Mouse (Mus musculus): ENCODE measurements around the gene Gal3st1. TPM values are rescaled to one million over a fixed set of nuclear protein-coding genes. Genes with fewer than 3 reads are reported as not detected.
"Not testable (repeated sequence)": the region's sequence is repeated elsewhere in the genome, so short reads cannot be mapped to it uniquely, and the experiment has no call there.

Gal3st1 gene
- polyA plus RNA-seq, 1 experiment: 0.34 TPM

DNA sequence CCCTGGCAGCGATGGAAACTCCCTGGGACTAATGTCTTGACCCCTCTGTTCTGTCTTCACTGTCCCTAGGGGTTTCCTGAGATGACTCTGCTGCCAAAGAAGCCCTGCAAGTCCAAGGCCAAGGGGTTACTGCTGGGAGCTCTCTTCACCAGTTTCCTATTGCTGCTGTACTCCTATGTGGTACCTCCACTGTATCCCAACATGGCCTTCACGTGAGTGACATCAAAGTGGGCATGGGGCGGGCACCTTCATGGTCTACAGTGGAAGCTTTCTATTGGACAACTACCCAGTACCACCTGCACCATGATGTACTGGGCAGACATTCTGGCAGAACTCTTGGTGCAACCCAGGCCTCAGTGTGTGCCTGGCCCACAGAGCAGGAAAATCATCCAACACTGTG, 13.4 kb downstream of the Gal3st1 start:
- 94% methylated on average over 3 of the region's 3 CpGs for WGBS
- Histone ChIP-seq H3K36me3 (ENCODE audit: control insufficient read depth, insufficient read depth, low read length) (no peaks in the 10 kb centered on the region), H3K4me1 (ENCODE audit: control insufficient read depth, insufficient read depth, insufficient read length) (no peaks in the 10 kb centered on the region), H3K27ac (ENCODE audit: insufficient read depth, low read length) (no peak overlapping the region), H3K4me3 (ENCODE audit: extremely low read depth, insufficient read depth, insufficient read length) (no peak overlapping the region), H3K27me3 (ENCODE audit: control insufficient read depth, insufficient read depth, low read length) (0 out of 2 replicates have a peak, but pooled peaks cover 4% of the 10 kb centered on the region)
- no peak for DNase-seq (ENCODE audit: low read depth in 1 of 2, low spot score in 2 of 2)
- TF ChIP-seq POLR2A (IDR thresholded peaks at IDR 0.05; ENCODE audit: low read depth, low read length) (no peak), CTCF (IDR thresholded peaks at IDR 0.05; ENCODE audit: extremely low read depth, insufficient read depth, insufficient read length, insufficient replicate concordance) (no peak)

DNA sequence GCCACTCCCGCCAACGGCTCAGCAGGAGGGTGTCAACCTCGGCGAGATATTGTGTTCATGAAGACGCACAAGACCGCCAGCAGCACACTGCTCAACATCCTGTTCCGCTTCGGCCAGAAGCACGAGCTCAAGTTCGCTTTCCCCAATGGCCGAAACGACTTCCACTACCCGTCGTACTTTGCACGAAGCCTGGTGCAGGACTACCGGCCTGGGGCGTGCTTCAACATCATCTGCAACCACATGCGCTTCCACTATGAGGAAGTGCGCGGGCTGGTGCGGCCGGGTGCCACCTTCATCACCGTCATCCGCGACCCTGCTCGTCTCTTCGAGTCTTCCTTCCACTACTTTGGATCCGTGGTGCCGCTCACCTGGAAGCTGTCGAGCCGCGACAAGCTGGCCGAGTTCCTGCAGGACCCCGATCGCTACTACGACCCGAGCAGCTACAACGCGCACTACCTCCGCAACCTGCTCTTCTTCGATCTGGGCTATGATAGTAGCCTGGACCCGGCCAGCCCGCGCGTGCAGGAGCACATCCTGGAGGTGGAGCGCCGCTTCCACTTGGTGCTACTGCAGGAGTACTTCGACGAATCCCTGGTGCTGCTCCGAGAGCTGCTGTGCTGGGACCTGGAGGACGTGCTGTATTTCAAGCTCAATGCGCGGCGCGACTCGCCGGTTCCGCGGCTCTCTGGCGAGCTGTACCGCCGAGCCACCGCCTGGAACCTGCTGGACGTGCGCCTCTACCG, 14.7 kb downstream of the Gal3st1 start:
- no peak for DNase-seq (ENCODE audit: low read depth in 1 of 2, low spot score in 2 of 2)
- Histone ChIP-seq H3K4me3 (ENCODE audit: extremely low read depth, insufficient read depth, insufficient read length) (peak overlapping the region; percentile 28; the same call in 1 of the 2 replicates), H3K27me3 (ENCODE audit: control insufficient read depth, insufficient read depth, low read length) (0 out of 2 replicates have a peak, but pooled peaks cover 4% of the 10 kb centered on the region)

DNA sequence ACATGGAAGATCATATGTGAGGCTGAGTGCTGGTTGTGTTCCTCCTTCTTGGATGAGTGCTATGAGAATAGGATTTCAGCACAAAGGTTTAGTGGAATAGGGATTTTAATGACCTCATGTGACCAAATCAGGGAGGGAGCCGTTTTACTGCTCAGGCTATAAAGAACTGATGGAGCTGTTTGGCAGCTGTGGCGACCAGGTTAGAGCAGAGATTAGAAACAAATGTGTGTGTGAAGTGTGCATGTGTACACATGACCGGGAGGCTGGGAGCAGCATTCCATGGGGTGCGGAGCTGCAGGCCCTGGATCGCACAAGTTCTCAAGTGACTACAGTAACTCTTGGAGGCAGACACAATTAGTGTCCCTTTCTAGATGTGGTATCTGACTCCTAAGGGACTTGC, 16.1 kb downstream of the Gal3st1 start:
- H3K36me3 ChIP-seq (ENCODE audit: control insufficient read depth, insufficient read depth, low read length): no peaks in the 10 kb centered on the region

More for the DNA sequence above, 14.7 kb downstream of the Gal3st1 start:
- no peaks in the 10 kb centered on the region for H3K36me3 ChIP-seq (ENCODE audit: control insufficient read depth, insufficient read depth, low read length)
- 6% methylated on average over 66 of the region's 66 CpGs for WGBS
- TF ChIP-seq POLR2A (IDR thresholded peaks at IDR 0.05; ENCODE audit: low read depth, low read length) (no peak), CTCF (IDR thresholded peaks at IDR 0.05; ENCODE audit: extremely low read depth, insufficient read depth, insufficient read length, insufficient replicate concordance) (no peak)
- no peak overlapping the region for H3K27ac ChIP-seq (ENCODE audit: insufficient read depth, low read length)
- no peaks in the 10 kb centered on the region for H3K4me1 ChIP-seq (ENCODE audit: control insufficient read depth, insufficient read depth, insufficient read length)

DNA sequence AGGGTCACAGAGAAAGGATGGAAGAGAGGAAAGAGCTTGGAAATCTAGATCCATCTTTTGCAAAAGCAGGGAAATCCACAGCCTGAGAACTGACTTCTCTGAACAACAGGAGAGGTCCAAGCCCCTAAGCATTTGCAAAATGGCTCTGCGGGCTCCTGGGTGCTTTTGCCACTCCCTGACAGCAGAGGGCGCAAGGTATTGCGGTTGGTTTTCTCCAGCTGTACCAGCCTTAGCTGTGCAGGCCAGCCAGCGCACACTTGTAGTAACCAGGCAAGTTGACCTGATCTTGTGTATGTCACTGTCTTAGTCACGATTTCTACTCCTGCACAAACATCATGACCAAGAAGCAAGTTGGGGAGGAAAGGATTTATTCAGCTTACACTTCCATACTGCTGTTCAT, 18.2 kb downstream of the Gal3st1 start:
- H3K4me3 ChIP-seq (ENCODE audit: extremely low read depth, insufficient read depth, insufficient read length): no peak overlapping the region
- WGBS: 6% methylated on average over 5 of the region's 5 CpGs
- peak; percentile 18 to 38 for DNase-seq (ENCODE audit: low read depth in 1 of 2, low spot score in 2 of 2)

More for the DNA sequence above, 16.1 kb downstream of the Gal3st1 start:
- 88% methylated on average over 5 of the region's 5 CpGs for WGBS
- Histone ChIP-seq H3K4me3 (ENCODE audit: extremely low read depth, insufficient read depth, insufficient read length) (no peak overlapping the region), H3K27ac (ENCODE audit: insufficient read depth, low read length) (no peak overlapping the region), H3K4me1 (ENCODE audit: control insufficient read depth, insufficient read depth, insufficient read length) (no peaks in the 10 kb centered on the region), H3K27me3 (ENCODE audit: control insufficient read depth, insufficient read depth, low read length) (0 out of 2 replicates have a peak, but pooled peaks cover 4% of the 10 kb centered on the region)
- no peak for DNase-seq (ENCODE audit: low read depth in 1 of 2, low spot score in 2 of 2)
- TF ChIP-seq CTCF (IDR thresholded peaks at IDR 0.05; ENCODE audit: extremely low read depth, insufficient read depth, insufficient read length, insufficient replicate concordance) (no peak), POLR2A (IDR thresholded peaks at IDR 0.05; ENCODE audit: low read depth, low read length) (no peak)

DNA sequence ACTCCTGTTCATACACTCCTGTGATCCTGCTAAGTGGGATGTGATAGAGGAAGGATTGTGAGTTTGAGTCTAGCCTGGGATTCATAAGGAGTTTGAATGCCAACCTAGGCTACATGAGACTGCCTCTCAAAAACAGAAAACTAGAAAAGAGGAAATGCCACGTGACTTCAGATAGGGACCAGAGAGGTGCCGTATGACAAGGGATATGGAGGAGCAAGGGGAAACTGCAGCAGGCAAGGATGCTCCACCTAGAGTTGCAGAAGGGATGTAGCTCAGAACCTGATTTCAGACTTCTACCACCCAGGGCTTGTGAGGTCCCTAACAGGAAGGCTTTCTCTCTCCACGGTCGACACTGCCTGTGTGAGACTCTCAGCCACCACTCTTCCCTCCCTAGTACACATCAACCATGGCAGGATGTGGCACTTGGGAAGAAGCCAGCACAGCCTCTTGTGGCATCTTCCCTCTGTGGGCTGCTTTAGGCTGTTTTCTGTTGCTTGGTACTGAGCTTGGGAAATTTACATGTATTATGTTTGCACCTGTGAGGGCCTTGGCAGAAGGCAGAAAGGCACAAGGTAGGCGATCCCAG, 21.9 kb downstream of the Gal3st1 start:
- Histone ChIP-seq H3K27me3 (ENCODE audit: control insufficient read depth, insufficient read depth, low read length) (no peaks in the 10 kb centered on the region), H3K4me1 (ENCODE audit: control insufficient read depth, insufficient read depth, insufficient read length) (no peaks in the 10 kb centered on the region), H3K36me3 (ENCODE audit: control insufficient read depth, insufficient read depth, low read length) (no peaks in the 10 kb centered on the region), H3K27ac (ENCODE audit: insufficient read depth, low read length) (no peak overlapping the region), H3K4me3 (ENCODE audit: extremely low read depth, insufficient read depth, insufficient read length) (no peak overlapping the region)
- DNase-seq (ENCODE audit: low read depth in 1 of 2, low spot score in 2 of 2): no peak
- WGBS: 17% methylated on average over 5 of the region's 5 CpGs
- TF ChIP-seq POLR2A (IDR thresholded peaks at IDR 0.05; ENCODE audit: low read depth, low read length) (no peak), CTCF (IDR thresholded peaks at IDR 0.05; ENCODE audit: extremely low read depth, insufficient read depth, insufficient read length, insufficient replicate concordance) (no peak)

More for the DNA sequence above, 18.2 kb downstream of the Gal3st1 start:
- Histone ChIP-seq H3K36me3 (ENCODE audit: control insufficient read depth, insufficient read depth, low read length) (no peaks in the 10 kb centered on the region), H3K27me3 (ENCODE audit: control insufficient read depth, insufficient read depth, low read length) (0 out of 2 replicates have a peak, but pooled peaks cover 4% of the 10 kb centered on the region), H3K27ac (ENCODE audit: insufficient read depth, low read length) (no peak overlapping the region), H3K4me1 (ENCODE audit: control insufficient read depth, insufficient read depth, insufficient read length) (no peaks in the 10 kb centered on the region)
- TF ChIP-seq POLR2A (IDR thresholded peaks at IDR 0.05; ENCODE audit: low read depth, low read length) (no peak), CTCF (IDR thresholded peaks at IDR 0.05; ENCODE audit: extremely low read depth, insufficient read depth, insufficient read length, insufficient replicate concordance) (peak; percentile 58; the same call in 1 of the 2 replicates)

DNA sequence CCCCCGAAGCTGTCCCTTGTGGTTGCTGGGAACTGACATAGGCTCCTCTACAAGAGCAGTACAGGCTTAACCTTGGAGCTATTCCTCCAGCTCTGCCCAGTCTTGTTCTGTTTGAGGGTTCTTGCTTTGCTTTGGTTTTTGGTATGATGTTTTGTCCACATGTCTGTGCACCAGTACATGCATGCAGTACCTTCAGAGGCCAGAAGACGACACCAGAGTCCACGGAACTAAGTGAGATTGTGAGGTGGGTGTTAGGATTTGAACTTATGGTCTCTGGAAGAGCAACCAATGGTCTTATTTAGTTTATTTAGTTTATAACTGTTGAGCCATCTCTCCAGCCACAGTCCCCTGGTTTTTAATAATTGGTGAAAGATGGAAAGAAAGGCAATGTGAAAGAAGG, 23.0 kb downstream of the Gal3st1 start:
- Histone ChIP-seq H3K4me3 (ENCODE audit: extremely low read depth, insufficient read depth, insufficient read length) (no peak overlapping the region), H3K27ac (ENCODE audit: insufficient read depth, low read length) (no peak overlapping the region), H3K27me3 (ENCODE audit: control insufficient read depth, insufficient read depth, low read length) (no peaks in the 10 kb centered on the region), H3K36me3 (ENCODE audit: control insufficient read depth, insufficient read depth, low read length) (no peaks in the 10 kb centered on the region), H3K4me1 (ENCODE audit: control insufficient read depth, insufficient read depth, insufficient read length) (no peaks in the 10 kb centered on the region)
- 86% methylated on average over 3 of the region's 3 CpGs for WGBS
- TF ChIP-seq CTCF (IDR thresholded peaks at IDR 0.05; ENCODE audit: extremely low read depth, insufficient read depth, insufficient read length, insufficient replicate concordance) (no peak), POLR2A (IDR thresholded peaks at IDR 0.05; ENCODE audit: low read depth, low read length) (no peak)
- no peak for DNase-seq (ENCODE audit: low read depth in 1 of 2, low spot score in 2 of 2)

DNA sequence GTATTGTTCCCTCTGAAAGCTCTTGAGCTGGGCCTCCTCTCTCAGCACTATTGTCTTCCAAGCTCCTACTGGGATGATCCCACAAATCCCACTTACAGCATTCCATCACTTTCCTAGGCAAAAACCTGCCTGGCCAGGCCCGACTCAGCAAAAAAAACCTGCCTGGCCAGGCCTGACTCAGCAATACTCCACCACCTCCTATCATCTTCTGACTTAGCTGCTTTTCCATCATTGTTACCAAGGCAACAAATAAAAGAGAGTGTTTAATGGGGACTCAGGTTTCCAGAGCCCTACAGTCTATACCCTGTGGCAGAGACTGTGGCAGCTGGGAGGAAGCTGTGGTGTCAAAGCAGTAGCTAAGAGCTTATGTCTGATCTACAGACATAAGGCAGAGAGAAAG, 29.2 kb downstream of the Gal3st1 start:
- Histone ChIP-seq H3K4me1 (ENCODE audit: control insufficient read depth, insufficient read depth, insufficient read length) (no peaks in the 10 kb centered on the region), H3K27ac (ENCODE audit: insufficient read depth, low read length) (no peak overlapping the region), H3K36me3 (ENCODE audit: control insufficient read depth, insufficient read depth, low read length) (no peaks in the 10 kb centered on the region), H3K4me3 (ENCODE audit: extremely low read depth, insufficient read depth, insufficient read length) (no peak overlapping the region), H3K27me3 (ENCODE audit: control insufficient read depth, insufficient read depth, low read length) (no peaks in the 10 kb centered on the region)
- no peak for DNase-seq (ENCODE audit: low read depth in 1 of 2, low spot score in 2 of 2)
- WGBS: 78% methylated on average over 1 of the region's 1 CpGs
- TF ChIP-seq CTCF (IDR thresholded peaks at IDR 0.05; ENCODE audit: extremely low read depth, insufficient read depth, insufficient read length, insufficient replicate concordance): no peak
- no peak for TF ChIP-seq POLR2A (IDR thresholded peaks at IDR 0.05; ENCODE audit: low read depth, low read length)

DNA sequence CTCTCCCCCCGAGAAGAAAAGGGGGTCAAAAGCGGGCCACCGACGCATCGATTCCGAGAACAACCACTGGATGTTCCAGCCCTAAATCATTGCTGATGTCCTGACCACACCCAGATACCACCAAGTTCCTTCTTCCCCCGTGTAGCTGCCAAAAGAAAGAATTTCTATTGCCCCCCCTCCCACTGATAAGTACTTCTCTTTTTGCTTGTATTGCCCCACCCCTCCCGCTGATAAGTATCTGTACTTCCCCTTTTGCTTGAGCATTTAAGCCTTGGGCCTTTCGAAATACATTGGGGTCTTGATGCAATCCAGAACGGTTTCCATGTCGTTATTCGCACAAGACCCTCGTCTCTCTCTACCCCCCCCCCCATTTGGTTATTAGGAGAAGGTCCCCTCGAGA, 32.4 kb downstream of the Gal3st1 start:
- not testable (repeated sequence) for DNase-seq (ENCODE audit: low read depth in 1 of 2, low spot score in 2 of 2); H3K27me3 ChIP-seq (ENCODE audit: control insufficient read depth, insufficient read depth, low read length); H3K4me1 ChIP-seq (ENCODE audit: control insufficient read depth, insufficient read depth, insufficient read length); H3K27ac ChIP-seq (ENCODE audit: insufficient read depth, low read length); H3K4me3 ChIP-seq (ENCODE audit: extremely low read depth, insufficient read depth, insufficient read length); H3K36me3 ChIP-seq (ENCODE audit: control insufficient read depth, insufficient read depth, low read length)
- WGBS: 85% methylated on average over 14 of the region's 14 CpGs

DNA sequence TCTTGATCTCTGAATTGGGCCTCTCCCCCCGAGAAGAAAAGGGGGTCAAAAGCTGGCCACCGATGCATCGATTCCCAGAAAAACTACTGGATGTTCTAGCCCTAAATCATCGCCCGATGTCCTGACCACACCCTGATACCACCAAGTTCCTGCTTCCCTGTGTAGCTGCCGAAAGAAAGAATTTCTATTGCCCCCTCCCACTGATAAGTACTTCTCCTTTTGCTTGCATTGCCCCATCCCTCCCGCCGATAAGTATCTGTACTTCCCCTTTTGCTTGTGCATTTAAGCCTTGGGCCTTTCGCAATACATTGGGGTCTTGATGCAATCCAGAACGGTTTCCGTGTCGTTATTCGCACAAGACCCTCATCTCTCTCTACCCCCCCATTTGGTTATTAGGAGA, 38.7 kb downstream of the Gal3st1 start:
- WGBS: 75% methylated on average over 13 of the region's 13 CpGs
- not testable (repeated sequence) for H3K4me3 ChIP-seq (ENCODE audit: extremely low read depth, insufficient read depth, insufficient read length); H3K27ac ChIP-seq (ENCODE audit: insufficient read depth, low read length); H3K27me3 ChIP-seq (ENCODE audit: control insufficient read depth, insufficient read depth, low read length); DNase-seq (ENCODE audit: low read depth in 1 of 2, low spot score in 2 of 2); H3K36me3 ChIP-seq (ENCODE audit: control insufficient read depth, insufficient read depth, low read length); H3K4me1 ChIP-seq (ENCODE audit: control insufficient read depth, insufficient read depth, insufficient read length)
